Mouse (Mus musculus) yolk sac, embryonic 10.5 days (tissue): Measurements from ENCODE around the gene Hsd3b6.
A peak's percentile ranks its signal among the peaks of the same experiment; 100 is the strongest.
"Not testable (repeated sequence)": the region's sequence is repeated elsewhere in the genome, so short reads cannot be mapped to it uniquely, and the experiment has no call there.

Experiments used
- DNase-seq: peaks from one replicate; pipeline ENCODE4 v3.0.0-alpha.2; 2017; ENCODE audit warnings: low spot score

Hsd3b6 gene

DNA sequence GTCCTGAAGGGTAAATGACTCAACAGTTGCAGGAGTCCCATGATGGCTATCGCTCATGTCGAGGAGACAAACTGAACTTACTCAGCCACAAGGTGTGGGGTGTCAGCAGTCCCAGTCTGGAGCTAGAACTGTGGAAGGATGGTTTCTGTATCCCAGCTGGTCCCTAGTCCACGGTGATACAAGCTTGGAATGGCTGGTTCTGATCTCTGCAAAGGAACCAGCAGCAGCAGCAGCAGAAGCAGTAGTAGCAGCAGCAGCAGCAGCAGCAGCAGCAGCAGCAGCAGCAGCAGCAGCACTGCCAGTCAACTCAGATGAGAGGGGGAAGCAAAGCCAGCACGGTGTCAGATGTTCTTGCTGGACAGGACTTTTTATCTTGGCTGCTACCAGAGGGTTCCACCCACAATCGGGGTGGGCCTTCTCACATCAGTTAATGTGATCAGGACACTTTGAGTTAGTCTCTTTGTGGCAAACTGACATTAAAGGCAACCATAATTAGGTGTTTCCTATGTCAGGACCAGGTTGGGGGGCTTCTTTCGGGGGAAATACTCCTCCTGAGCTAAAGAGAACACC, at the start of gene Hsd3b6:
Gene Hsd3b6 (minus strand): TSS at position 343 of the 570 bp plus-strand sequence.
- no peak for DNase-seq

DNA sequence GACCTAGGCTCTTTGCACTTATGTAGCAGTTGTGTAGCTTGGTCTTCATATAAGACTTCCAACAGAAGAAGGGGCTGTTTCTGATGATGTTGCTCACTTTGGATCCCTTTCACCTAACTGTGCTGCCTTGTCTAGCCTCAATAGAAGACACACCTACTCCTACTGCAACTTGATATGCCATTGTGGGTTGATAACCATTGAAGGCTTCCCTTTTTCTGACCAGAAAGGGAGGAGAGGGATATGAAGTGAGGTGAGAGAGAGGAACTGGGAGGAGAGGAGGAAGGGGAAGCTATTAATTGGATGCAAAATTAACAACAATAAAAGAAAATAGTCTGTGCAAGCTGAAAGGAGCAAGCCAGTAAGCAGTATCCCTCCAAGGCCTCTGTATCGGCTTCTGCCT, 48.6 kb upstream of the Hsd3b6 start:
- no peak for DNase-seq

DNA sequence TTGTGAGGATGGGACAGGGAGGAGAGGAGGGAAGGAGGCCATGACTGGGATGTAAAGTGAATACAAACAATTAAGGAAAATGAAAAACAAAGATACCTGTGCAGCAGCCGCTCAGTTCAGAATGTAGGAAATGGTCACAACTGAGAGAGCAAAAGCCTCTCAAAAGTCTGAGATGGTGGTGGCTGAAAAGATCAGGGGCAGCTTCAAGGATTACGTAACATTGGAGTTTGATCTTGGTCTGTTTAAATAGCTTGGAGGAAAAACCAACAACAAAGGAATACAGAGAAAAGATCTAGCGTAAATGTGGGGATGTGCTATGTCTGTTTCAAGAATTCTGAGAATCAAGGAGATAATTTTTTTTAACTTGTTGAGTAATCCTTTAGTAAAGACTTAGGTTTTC, 45.3 kb upstream of the Hsd3b6 start, which contains the start of gene Hsd3b1:
Gene Hsd3b1 (minus strand): TSS at position 219 of the 400 bp plus-strand sequence.
- DNase-seq = peak; percentile 49

DNA sequence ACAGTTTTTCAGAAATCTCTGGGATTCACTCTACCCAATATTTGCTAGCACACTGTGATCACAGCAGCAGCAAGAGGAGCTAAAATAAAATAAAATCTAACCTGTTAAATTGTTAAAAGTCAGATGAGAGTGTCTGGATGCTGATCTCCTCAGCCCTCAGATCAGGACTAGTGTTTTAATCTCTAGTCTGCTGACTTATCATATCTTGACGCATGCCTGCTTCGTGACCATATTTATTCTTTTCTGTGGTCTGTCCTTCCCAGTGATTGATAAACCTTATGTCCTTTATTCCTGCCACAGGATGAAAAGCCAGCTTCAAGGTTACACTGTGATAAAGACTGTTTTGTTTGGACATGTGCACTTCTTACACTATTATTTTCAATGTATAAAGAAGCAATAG, 43.8 kb upstream of the Hsd3b6 start:
- DNase-seq = no peak

DNA sequence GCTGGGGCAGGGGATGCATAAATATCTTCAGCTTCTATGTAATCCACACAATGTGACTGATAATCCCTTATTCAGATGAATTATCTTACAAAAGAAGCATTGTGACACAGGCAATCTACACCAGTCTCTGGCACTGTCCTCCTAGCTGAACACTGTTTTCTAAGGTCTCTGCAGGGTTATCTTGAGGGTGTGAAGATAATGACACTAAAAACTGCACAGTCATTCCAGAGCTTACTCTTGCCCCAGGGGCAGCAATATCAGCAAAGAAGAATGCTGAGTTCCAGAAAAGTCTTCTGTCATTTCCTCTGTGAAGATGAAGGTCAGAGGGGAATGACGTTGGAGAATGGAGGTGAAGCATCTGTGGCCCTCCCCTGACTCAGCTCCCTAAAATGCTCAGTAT, 42.6 kb upstream of the Hsd3b6 start:
- DNase-seq = peak; percentile 14

DNA sequence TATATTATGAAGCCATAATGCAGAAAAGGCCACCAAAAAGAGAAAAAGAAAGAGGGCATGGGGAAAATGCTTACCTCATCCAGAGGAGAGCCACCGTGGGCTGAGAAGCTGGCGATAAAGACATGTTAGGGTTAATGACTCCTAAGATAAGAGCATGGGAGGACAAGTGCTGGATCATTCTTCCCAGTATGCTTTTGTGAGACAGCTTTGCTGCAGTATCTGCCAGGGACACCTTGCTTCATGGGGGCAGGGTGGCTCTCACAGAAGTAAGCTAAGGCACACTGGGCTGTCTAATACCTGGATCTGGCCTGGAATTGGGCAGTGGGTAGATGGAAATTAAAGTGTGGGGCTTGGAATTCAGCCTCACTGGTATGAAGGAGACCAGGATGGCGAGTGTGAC, 40.9 kb upstream of the Hsd3b6 start:
- DNase-seq = peak; percentile 16

DNA sequence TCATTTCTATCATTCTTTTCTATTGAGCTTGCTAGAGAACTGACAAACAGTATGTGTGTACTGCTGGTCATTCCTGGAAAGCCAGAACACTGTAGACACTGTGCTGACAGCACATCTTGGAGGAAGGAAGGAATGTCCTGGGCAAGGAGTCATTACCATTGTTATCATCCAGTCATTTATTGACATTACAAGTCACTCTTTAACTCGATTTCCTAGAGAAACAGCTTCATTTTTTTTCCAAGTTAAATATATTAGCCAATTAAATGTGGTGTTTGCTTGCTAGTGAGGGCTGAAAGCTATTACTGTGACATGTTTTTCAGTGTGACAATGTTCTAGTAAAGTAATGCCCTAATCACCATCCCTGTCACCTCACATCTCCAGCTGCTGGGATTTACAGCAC, 39.4 kb upstream of the Hsd3b6 start:
- peak; percentile 33 for DNase-seq

DNA sequence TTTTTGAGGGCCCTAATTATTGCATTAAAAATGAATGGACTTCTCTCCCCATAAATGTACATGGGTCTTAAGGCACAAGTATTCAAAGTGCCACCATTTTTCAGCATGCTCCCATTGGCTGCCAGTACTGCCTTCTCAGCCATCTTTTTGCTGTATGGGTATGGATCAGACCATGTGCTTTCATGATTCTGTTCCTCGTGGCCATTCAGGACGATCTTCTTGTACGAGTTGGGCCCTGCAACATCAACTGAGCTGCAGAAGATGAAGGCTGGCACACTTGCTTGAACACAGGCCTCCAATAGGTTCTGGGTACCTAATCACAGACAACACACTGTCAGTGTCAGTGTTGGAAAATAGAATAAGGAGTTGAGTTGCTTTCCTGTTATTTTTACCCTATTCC, 38.8 kb upstream of the Hsd3b6 start:
- no peak for DNase-seq

DNA sequence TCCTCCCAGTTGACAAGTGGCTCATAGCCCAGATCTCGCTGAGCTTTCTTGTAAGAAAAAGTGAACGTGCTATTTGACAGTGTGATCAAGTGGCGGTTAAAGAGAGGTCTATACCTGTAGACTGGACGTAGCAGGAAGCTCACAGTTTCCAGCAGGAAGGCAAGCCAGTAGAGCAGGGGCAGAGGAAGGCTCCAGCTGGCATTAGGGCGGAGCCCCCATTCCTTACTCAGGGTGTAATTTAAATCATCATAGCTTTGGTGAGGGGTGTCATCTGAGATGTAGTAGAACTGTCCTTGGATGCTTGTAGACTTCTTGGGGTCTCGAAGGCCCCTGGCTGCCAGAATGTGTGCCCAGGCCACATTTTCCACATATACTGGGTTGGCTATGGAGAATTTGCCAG, 38.4 kb upstream of the Hsd3b6 start:
- DNase-seq = no peak

DNA sequence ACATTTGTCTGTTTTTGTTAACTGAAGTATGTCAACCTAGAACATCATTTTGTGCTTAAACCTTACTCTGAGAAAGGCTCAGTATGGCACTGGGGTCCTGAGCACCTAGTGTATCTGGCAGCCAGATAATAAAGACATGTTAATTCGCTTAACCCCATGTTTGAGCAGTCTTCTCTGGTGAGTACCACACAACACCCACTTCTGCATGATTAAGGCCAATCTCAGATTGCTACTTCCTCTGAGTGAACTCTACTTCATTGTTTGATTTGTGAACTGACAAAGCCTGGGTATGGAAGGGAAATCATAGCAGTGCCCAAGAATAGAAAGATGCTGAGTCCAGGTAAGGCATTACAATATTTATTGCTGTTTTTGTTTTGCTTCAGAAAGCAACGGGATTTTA, 37.6 kb upstream of the Hsd3b6 start:
- DNase-seq = no peak

DNA sequence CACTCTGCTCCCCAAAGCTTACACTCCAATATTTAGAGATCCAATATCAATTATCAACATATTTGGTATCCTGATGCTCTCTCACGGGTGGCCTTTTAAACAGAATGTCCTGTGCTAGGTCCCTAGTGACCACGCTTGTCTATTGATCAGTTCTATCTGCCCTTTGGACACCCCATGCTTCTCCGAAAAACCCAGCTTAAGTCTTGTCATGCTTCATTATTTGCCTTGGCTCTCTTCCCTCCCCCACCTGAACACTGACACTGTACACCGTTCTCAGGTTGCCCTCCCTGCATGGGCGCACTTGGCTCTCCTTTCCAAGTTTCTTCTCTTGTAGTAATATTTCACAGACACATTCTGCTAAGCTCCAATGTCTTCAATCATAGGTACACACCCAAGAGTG, 36.0 kb upstream of the Hsd3b6 start:
- no peak for DNase-seq

DNA sequence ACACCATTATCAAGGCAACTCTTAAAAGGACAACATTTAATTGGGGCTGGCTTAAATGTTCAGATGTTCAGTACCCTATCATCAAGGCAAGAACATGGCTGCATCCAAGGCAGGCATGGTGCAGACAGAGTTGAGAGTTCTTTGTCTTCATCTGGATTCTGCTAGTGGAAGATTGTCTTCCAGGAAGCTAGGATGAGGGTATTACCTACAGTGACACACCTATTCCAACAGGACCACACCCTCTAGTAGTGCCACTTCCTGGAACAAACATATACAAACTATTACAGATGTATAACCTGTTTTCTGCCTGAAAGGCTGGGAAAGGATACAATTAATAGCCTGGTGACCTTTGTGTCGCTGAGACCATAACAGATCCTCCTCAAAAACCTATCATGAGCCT, 34.7 kb upstream of the Hsd3b6 start:
- no peak for DNase-seq

DNA sequence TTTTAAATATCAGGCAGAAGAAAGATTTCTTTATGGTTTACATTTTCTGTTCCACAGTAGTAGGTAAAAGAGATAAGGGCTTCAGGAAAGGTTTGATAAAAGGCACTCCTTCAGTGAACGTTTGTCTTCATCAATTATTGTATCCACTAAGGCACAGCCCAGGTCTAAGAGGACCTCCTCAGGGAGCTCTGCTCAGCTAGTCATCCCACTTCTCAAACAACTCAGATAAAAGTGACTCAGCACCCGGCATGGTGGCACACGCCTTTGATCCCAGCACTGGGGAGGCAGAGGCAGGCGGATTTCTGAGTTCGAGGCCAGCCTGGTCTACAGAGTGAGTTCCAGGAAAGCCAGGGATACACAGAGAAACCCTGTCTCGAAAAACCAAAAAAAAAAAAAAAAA, 1.6 kb downstream of the Hsd3b6 start:
- DNase-seq = not testable (repeated sequence)

DNA sequence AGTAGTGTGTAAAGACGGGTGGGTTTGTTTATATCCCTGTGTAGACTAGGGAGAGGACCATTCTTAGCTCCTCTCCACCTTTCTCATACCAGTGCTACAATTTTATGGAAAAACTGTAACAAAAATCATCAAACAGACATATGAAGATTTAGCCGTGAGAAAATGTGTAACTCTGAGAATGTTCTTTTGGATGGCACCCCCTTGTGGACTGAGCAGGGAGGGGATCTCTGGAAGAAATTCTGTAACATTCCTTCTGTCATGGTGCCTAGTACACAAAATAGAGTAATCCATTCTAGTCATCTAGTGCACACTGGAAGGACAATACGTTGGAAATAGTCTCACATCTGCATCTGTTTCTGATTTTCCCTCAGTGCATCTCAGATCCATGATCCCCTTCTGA, 9.2 kb downstream of the Hsd3b6 start:
- not testable (repeated sequence) for DNase-seq

DNA sequence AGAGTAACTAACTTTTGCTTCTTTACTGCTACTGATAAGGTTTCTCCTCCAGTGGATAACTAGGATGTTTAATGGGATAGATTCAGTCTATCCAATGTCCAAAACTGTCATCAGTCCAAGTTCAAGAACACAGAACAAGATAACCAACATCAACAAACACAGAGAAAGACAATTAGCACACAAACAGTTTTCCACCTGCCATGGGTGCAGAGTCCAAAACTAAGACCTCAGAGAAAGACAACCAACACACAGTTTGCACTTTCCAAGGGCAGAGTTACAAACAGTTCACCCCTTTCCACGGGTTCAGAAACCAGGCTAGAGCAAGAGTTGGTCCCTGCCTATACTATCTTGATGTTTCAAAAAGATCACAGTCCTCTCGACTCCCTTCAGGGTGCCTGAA, 27.7 kb downstream of the Hsd3b6 start:
- DNase-seq = no peak

DNA sequence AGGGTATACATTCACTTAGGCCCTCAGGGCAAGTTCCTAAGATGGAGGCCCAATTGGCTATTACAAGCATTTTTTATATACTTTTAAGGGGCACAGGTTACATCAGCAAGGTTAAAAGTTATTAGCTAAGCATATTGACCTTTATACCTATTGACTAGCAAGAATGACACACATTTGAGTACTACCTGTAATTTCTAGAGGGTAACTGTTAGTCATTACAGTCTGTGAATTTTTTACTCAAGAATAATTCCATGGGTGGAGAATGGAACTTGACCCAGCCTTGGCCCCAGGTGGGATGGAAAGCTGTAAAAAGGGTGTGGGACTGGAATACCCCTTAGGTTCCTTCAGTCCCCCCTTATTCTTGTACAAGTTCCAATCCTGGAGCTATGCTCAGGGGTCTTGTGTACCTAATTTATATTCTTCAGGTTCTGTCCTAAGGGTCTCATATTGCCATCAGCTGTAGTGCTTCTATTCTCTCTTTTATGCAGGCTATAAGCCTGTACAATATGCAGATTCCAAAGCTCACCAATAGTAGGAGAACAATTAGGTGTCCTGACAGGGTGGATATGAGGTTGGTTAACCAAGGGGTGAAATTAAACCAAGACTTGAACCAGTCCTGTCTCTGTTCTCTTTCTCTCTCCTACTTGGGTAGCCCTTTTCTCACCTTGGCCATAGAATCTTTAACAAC, 31.9 kb downstream of the Hsd3b6 start:
- no peak for DNase-seq

DNA sequence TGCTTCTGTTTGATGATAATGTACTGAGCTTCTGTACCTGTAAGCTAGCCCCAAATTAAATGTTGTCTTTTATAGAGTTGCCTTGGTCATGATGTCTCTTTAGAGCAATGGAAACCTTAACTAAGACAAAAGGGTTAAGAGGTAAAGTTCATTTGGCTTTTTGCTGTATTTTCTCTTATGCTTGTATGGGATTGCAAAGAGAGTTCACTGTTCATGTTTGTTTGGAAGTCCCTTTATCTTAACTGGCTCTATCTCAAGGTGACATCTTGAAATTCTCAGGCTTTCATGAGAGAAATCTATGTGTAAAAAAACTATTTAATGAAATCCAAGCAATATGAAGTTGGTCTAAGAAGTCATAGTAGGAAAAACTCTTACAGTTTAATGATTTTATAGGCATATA, 33.3 kb downstream of the Hsd3b6 start:
- no peak for DNase-seq

DNA sequence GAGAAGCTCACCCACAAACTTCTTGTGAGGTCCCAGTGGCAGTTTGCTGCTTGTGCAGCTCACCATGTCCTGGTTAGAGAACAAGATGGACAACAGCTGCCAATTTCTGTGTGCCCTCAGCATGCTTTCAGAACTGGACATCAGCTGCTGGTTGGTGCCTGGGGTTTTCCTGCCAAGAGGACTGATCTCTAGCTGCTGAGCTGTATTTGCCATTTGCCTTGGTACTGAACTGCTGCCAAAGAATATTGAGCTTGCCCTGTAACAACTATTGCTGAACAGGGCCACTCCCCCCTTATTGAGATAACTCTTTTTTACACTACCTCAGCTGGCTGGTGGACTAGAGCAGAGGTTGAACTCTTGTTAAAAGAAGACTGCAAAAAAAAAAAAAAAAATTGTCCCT, 50.1 kb downstream of the Hsd3b6 start:
- DNase-seq = no peak

DNA sequence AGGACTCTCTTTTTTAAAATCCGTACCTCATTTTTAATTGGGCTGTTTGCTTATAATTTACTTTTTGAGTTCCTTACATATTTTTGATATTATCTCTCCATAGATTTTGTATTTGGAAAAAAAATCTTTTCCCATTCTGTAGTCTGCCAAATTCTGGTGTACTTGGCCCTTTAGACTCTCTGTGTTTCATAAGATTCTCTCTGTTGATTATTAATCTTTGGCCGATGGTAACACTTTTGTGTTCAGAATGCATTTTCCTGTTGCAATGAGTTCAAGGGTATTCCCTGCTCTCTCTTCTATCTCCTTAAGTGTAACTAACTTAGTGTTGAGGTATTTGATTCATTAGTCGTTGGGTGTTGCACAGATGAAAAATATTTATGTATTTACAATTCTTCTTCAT, 57.4 kb downstream of the Hsd3b6 start:
- DNase-seq = no peak
